Mouse (Mus musculus) monocyte, adult 5-6 weeks (primary cell): Measurements from ENCODE around the gene Klhl42. TPM values are rescaled to one million over a fixed set of nuclear protein-coding genes. Genes with fewer than 3 reads are reported as not detected.

Source experiments
- ATAC-seq: fragments of 153-309, 156-312 bp; replicated peaks from 2 replicates; pipeline ENCODE4 v1.8.0; 2017; ENCODE audit warnings: mild to moderate bottlenecking; ENCODE audit not compliant: low TSS enrichment, insufficient number of reproducible peaks, severe bottlenecking, poor library complexity, low FRiP score
- total RNA-seq: library from RNA; stranded (forward); fragments of 200-1000, 200-491, 200-594 nt; gene quantifications from 3 replicates; pipeline ENCODE4 v1.2.3, GENCODE M21; 2017

Klhl42 gene
- total RNA-seq, 1 experiment from 2014 or later: 2.1 TPM

- no peak for ATAC-seq
These were observed 5.7 kb upstream of the Klhl42 start for GRCm38 (mm10) chr6:147085398-147086040.

- ATAC-seq: no peak
These were observed 4.5 kb upstream of the Klhl42 start, which contains the start of gene Mansc4 for GRCm38 (mm10) chr6:147086594-147087225. Gene Mansc4 (minus strand): TSS chr6:147087032.

DNA sequence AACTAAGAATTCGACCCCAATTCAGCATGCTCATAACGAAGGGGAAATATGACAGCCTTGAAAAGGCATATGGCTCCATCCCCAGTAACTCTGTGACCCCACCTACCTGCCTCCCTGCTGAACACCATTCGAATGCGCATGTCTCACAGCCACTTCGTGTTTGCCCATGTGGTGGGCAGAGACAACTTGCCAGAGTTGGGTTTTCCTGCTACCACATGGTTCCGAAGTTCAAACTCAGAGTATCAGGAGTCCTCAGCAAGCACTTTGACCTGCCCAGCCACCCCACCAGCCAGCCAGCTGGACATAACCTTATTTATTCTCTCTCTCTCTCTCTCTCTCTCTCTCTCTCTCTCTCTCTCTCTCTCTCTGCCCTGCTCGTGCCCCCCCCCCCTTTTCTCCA is 3.4 kb upstream of the Klhl42 start:
- no peak for ATAC-seq

DNA sequence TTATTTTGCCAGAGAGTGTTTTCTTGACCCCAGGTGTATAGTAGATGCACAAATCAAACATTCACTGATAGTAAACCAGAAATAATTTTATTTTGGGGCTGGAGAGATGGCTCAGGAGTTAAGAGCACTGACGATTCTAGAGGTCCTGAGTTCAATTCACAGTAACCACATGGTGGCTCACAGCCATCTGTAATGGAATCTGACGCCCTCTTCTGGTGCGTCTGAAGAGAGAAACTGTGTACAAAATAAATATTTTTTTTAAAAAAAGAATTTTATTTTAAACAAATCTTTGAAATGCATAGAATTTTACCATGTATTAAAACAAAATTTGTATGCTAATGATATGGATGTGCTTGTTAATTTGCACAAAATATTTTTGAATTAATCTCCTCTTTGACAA is 2.7 kb upstream of the Klhl42 start:
- no peak for ATAC-seq

- no peak for ATAC-seq
These were observed 988 bp upstream of the Klhl42 start for GRCm38 (mm10) chr6:147090191-147090590.

DNA sequence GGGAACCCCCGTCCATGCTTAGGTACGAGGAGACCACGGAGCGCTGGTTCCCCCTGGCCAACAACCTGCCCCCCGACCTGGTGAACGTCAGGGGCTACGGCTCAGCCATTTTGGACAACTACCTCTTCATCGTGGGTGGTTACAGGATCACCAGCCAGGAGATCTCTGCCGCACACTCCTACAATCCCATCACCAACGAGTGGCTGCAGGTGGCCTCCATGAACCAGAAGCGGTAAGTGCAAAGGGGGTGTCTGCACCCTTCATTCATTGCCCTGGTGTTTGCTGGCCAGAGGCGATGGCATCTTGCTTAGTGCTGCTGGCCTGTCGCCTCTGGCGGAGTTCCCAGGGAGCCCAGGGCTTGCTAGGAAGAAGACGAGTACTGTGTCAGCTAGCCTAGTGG is 957 bp downstream of the Klhl42 start:
- ATAC-seq: peak; percentile 13; the same call in 1 of the 2 replicates

DNA sequence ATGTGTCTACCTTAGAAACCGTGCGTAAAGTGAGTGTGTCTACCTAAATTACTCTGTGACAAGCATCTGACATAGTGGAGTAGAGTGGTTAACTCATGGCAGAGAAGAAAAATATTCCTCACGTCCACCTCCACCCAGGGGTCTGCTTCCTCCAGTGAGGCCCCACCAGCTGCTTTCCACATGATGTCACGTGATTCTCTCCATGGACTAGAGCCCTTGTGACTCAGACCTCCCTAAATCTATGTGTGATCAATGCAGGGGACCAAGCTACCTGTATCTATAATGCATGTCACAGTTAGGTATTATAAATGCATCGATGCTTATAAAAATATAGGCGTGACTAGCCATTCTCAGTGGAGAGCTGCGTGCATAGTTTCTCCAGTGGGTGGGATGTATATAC is 3.6 kb downstream of the Klhl42 start:
- no peak for ATAC-seq

- ATAC-seq: no peak
These were observed 4.9 kb downstream of the Klhl42 start for GRCm38 (mm10) chr6:147096109-147096508.

- no peak for ATAC-seq
These were observed 5.8 kb downstream of the Klhl42 start for GRCm38 (mm10) chr6:147096934-147097333.

DNA sequence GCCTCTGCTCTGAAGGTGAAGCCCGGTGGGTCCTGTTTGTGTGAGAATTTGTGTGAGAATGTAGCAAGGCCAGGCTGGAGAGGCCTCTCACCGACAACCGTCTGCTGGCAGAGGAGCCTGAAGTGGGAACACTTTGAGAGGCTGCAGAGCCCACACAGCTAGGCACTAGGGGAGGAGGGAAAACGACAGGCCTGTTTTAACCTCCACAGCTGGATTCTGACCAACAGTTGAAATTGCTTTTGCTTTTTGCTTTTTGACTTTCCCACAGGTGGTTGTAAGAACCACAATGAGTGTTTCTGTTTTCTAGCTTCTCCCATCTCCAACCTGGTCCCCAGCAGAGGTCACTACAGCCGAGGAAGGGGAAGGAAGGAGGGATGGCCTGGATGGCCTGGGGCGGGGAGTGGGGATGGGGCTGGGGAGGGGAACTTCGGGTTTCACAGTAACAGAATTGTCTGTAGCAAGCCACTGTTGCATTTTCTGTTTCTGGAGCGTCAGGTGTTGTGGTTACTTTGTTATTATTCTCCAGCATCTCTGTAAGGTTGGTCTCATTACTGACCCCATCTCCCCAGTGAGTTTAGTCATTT is 6.3 kb downstream of the Klhl42 start:
- ATAC-seq: no peak

DNA sequence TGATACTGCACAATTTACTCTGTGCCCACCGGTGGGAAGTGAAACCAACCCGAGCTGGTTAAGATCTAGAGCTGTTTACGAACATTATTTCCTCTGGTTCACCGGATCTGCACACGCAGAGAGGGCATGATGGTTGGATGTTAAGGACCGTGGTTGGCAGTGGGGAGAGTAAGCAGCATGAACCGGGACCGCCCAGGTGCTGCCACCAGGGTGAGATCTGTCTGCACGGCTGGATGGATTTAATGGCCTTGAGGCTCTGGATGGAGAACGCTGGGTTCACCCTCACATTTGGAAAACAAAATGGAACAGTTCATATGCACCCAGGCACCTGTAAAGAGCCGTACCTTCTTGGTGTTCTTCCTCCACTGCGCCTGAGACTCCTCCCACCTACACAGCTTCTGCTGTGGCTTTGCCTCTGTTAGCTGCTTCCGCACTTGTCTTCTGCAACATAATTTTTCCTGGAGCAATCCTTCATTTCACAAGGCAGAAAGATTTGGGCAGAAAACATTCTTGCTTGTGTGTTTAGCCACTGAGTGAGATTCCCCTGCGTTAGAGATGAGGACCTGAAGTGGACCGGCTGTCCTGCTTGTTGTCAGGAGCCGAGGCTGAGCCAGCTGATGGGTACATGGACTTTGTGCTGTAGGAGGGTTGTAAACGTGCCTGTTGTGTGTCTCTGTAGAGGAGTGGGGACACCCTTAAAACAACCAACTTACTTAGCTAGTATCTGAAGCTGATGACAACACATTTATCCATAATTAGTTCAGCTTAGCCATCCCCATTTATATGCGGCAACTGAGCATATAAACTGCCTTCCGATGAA is 8.5 kb downstream of the Klhl42 start:
- peak; percentile 52; the same call in 1 of the 2 replicates for ATAC-seq

GRCm38 (mm10) chr6:147102293-147102692 is 11.1 kb downstream of the Klhl42 start:
- ATAC-seq: no peak

DNA sequence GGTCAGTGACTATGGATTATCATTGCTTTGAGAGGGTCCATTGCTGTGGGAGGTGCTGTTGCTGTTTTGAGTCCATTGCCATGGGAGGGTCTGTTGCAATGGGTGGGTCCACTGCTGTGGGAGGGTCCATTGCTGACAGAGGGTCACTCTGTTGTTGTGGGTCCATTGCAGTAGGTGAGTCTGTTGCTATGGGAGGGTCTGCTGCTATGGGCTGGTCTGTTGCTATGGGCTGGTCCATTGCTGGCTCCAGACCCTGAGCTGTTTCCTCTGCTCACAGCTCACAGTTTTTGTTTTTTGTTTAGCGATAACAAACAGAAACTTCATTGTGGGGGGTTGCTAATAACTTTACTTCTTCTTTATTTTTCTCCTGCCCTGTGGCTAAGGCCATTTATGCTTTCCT is 14.3 kb downstream of the Klhl42 start:
- ATAC-seq: no peak

- no peak for ATAC-seq
These were observed 15.5 kb downstream of the Klhl42 start for GRCm38 (mm10) chr6:147106716-147107115.

- ATAC-seq: no peak
These were observed 18.1 kb downstream of the Klhl42 start for GRCm38 (mm10) chr6:147109283-147109682.

DNA sequence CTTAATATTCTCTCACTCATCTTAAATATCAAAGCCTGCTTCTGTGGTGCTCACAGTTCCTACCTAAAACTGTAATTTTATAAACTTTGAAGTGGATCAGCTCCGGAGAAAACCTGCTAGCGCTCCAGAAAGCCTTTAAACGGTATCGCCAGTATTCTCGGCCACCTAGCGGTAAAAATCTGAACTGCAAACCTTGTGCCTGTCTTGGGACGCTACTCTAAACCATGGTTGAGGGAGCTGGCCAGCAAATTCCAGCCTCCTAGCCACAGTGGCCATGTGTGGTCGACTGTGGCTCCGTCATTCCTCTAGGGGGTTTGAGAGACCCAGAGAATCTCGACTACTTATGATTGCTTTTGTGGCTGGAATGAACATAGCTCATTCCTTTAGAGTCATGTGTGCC is 25.4 kb downstream of the Klhl42 start:
- ATAC-seq: peak; percentile 72

DNA sequence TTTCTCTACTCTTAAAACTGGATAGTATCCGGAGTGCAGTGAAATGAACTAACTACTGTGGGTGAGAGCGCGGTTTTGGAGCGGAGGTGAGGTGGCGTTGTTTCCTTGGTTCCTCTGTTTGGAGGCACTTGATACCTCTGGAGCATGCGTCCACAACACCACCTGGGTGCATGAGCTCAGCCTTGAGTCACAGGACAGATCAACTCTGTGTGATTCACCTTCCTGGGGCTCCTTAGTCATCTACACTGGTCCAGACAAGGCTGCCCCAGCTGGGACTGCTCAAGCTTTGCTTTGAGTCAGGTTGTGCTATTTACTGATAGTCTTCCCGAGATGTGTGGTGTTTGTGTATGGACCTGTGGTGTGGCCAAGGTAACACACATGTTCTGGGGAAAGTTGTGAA is 26.6 kb downstream of the Klhl42 start:
- ATAC-seq: no peak

DNA sequence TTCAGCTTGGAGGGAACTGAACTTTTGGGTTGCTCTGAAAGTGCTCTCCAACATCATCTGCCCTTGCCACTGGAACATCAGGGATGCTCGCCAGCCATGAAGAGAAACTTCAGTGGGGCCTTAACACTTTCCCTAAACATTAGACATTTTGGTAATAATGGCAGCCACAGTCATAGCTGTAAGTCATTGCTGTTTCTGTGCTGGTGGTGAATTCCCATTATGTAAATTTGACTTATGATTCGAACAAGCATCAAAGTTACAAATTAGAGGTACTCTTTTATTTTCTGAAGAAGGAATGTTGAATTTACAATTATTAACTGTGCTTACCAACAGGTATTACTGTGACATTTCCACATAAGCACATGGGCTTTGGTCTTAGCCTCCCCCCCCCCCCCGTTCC is 27.0 kb downstream of the Klhl42 start:
- ATAC-seq: no peak

GRCm38 (mm10) chr6:147121320-147121719 is 30.1 kb downstream of the Klhl42 start:
- ATAC-seq: no peak
